Mouse (Mus musculus): ENCODE measurements around the gene Spag6l. TPM values are rescaled to one million over a fixed set of nuclear protein-coding genes. Genes with fewer than 3 reads are reported as not detected.

Spag6l gene
- polyA plus RNA-seq, 1 experiment from 2014 or later, result not detected

DNA sequence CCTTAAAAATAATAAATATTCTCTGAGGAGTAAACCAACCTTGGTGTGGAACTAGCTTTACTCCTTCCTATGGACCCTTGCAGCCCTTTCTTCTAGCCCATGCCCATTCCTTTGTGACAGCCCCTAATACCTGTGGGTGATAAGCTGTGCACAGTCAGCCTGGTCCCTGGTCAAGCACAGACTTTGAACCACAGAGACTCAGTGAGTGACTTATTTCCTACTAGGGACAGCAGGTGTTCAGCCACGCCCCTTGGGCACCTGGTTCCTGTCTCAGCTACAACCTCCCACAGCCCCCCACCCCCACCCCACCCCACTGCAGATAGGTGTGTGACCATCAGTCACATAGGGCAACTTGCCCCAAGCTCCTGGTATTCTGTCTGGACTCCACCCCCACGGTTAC, 22.9 kb downstream of the Spag6l start:
- H3K4me2 ChIP-seq (ENCODE audit: low read depth, low read length), result no peak overlapping the region
- no peak overlapping the region for H3K4me3 ChIP-seq (ENCODE audit: low read depth, low read length)
- no peak overlapping the region for H3K27ac ChIP-seq (ENCODE audit: low read length)
- no peaks in the 10 kb centered on the region for H3K27me3 ChIP-seq (ENCODE audit: control insufficient read depth, insufficient read depth, low read depth, low read length)
- H3K4me1 ChIP-seq (ENCODE audit: control insufficient read depth, low read depth, low read length), result no peaks in the 10 kb centered on the region
- 40% methylated on average over 2 of the region's 2 CpGs for WGBS (ENCODE audit: insufficient replicate concordance)
- no peaks in the 10 kb centered on the region for H3K36me3 ChIP-seq (ENCODE audit: control insufficient read depth, insufficient read depth)
- no peaks in the 10 kb centered on the region for H3K9me3 ChIP-seq (replicated peaks; ENCODE audit: control insufficient read depth, low read length)
- no peak for ATAC-seq (ENCODE audit: low read depth)
- H3K9ac ChIP-seq (ENCODE audit: low read depth, low read length), result no peak overlapping the region

Other genes with a start within 250 kb of the Spag6l start
- gene Fgd4, start 228.9 kb downstream of the Spag6l start, polyA plus RNA-seq (2015; fragmentation: Nextera tagmentation; extraction: Ambion mirVana), result 2.7 TPM in 2 replicates
- not detected in 2 replicates for gene Olfr19, start 153.1 kb downstream of the Spag6l start, polyA plus RNA-seq (2015; fragmentation: Nextera tagmentation; extraction: Ambion mirVana)
- gene Igll1, start 34.5 kb upstream of the Spag6l start, polyA plus RNA-seq (2015; fragmentation: Nextera tagmentation; extraction: Ambion mirVana), result 17.5 and 20.5 TPM in 2 replicates
- gene Top3b, start 41.3 kb upstream of the Spag6l start, polyA plus RNA-seq (2015; fragmentation: Nextera tagmentation; extraction: Ambion mirVana), result 19.3 and 22.6 TPM in 2 replicates
- gene Vpreb1, start 41.4 kb upstream of the Spag6l start, polyA plus RNA-seq (2015; fragmentation: Nextera tagmentation; extraction: Ambion mirVana), result 12.4 and 15.4 TPM in 2 replicates
- 7.5 and 8.1 TPM in 2 replicates for gene Ppm1f, start 67.0 kb upstream of the Spag6l start, polyA plus RNA-seq (2015; fragmentation: Nextera tagmentation; extraction: Ambion mirVana)
- 72.0 and 74.9 TPM in 2 replicates for gene Mapk1, start 153.9 kb upstream of the Spag6l start, polyA plus RNA-seq (2015; fragmentation: Nextera tagmentation; extraction: Ambion mirVana)
- gene Ypel1, start 240.2 kb upstream of the Spag6l start, polyA plus RNA-seq (2015; fragmentation: Nextera tagmentation; extraction: Ambion mirVana), result 0.68 and 0.93 TPM in 2 replicates